Mouse (Mus musculus): ENCODE results near the gene Traf3.
A peak's percentile ranks its signal among the peaks of the same experiment; 100 is the strongest.

The Traf3 gene

GRCm38 (mm10) chr12:111211729-111212128 is 45.6 kb downstream of the Traf3 start:
- DNase-seq: no peak

GRCm38 (mm10) chr12:111218867-111219266 is 52.7 kb downstream of the Traf3 start:
- no peak for DNase-seq

GRCm38 (mm10) chr12:111225197-111225780 is 59.1 kb downstream of the Traf3 start:
- peak; percentile 14 for DNase-seq

GRCm38 (mm10) chr12:111227410-111227809 is 61.2 kb downstream of the Traf3 start:
- no peak for DNase-seq

DNA sequence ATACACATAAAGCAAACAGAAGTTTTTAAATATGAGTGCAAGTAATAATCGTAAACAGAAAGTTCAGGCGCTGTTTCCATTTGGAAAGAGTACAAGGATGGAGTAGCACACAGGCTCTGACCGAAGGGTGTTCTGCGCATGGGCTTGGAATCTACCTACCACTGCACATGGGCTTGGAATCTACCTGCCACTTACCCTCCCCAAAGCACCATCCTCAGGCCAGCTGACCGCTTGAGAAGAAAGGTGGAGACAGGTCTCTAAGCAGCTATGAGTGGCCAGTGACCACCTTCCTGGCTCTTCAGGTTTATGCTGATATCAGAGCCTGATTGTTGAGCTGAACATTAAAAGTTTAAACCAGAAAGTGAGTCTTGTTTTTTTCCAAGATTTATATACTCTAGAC is 62.3 kb downstream of the Traf3 start:
- DNase-seq: no peak

GRCm38 (mm10) chr12:111230793-111231192 is 64.6 kb downstream of the Traf3 start:
- no peak for DNase-seq

- no peak for DNase-seq
Observed at GRCm38 (mm10) chr12:111233798-111234197, 67.6 kb downstream of the Traf3 start.

DNA sequence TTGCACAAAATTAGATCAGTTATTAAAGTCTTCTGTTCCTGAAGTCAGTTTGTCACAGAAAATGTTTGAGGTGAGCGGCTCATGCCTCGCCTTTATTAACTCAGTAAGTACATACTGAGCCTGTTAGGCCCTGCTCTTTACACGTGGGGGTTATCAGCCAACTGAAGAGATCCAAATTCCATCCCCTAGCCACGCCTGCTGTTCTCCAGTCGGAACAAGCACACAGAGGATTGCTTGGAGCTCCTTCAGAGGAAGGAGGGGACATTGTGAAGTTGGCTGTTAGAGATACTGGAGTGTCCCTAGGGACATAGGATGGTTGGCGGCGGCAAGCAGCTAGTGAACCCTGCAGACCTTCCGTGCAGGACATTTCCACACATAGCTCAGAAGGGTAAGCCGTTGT is 68.2 kb downstream of the Traf3 start:
- no peak for DNase-seq

- DNase-seq: no peak
Observed at GRCm38 (mm10) chr12:111235631-111236030, 69.5 kb downstream of the Traf3 start.

GRCm38 (mm10) chr12:111237611-111238188 is 71.5 kb downstream of the Traf3 start:
- no peak for DNase-seq

DNA sequence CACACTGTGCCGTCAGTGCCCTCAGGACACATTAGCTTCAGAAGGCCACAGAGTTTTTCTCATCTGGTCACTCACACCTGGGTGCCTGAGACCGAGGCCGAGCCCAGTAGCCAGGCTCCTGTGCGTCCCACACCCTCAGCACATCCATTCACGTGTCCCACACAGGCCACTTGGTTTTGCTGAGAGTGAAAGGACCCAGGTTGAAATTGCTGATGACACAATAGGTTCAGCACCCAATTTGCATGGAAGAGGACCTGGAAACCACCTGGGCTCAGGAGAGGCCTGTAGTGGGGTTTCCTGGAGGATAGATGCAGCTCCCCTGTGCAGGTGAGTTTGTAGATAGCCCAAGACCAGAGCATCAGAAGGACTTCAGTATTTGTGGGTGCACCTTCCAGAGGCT is 72.2 kb downstream of the Traf3 start:
- DNase-seq: no peak

- DNase-seq: peak; percentile 66
Observed at GRCm38 (mm10) chr12:111238778-111239177, 72.6 kb downstream of the Traf3 start.

GRCm38 (mm10) chr12:111239930-111240329 is 73.8 kb downstream of the Traf3 start:
- DNase-seq: peak; percentile 15

DNA sequence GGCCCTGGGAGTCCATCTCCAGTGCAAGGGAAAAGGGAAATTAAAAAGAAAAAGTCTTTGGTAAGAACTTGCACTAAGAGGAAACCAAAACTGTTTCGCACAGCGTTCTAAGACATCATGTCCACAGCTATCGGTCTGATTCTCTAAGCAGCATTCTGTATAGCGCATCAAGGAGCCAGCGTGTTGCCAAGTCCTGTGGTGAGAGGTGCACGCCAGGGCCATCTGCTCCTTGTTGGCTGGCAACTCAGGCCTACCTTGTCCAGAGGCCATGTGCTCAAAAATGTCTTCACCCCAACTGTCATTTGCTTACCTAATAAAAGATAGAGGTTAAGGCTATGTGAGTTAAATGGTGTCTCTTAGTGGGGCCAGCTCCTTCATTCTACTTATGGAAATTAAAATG is 75.7 kb downstream of the Traf3 start:
- DNase-seq: no peak

GRCm38 (mm10) chr12:111242346-111242745 is 76.2 kb downstream of the Traf3 start:
- no peak for DNase-seq

DNA sequence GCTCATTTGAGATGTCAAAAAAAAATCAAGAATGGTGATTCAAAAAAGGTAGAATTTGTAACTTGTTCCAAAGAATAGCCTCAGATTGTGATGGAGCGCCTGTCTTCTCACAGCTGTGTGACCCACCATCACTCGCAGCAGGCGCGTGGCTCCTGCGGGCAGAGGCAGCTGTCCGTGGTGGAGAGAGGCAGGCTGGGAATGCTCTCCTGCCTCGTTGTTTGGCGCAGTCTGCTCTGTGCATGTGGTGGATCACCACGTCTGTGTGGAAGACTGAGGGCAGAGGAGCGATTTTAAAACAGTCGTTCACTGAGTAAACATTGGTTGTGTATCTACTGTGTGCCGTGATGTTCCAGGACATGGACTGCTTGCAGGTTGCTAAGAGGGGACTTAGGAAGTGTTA is 77.6 kb downstream of the Traf3 start:
- DNase-seq: no peak

- no peak for DNase-seq
Observed at GRCm38 (mm10) chr12:111245070-111245469, 78.9 kb downstream of the Traf3 start.

DNA sequence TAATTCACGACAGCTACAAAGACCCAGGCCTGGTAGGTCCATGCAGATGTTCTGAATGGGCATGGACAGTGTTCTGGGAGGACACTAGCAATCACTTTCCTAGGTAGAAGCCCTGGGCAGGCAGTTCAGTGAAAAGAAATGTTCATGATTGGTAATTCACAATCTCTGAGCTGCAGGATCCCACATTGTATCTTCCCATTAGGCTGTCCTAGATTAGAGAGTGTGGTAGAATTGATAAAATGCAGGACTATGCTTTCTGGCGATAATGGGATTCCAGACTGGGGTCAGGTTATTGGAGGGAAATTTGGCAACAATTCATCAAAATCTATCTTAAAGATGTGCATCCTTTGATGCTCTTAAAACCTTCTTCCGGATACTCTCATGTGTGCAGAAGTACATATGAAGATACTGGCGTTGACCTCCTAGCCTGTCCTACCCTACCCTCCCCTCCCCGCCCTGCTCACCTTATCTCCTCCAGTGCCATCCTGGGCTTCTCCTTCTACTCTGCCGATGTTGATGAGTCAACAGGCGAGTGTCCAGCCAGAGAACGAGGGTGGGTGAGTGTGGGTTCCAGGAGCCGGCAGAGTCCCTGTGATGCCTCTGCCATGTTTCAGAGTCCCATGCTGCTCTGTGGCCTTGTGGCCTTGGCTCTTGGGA is 80.8 kb downstream of the Traf3 start:
- DNase-seq: no peak

GRCm38 (mm10) chr12:111249095-111249494 is 82.9 kb downstream of the Traf3 start:
- DNase-seq: peak; percentile 24

- DNase-seq: no peak
Observed at GRCm38 (mm10) chr12:111250116-111250515, 83.9 kb downstream of the Traf3 start.

GRCm38 (mm10) chr12:111251227-111251626 is 85.1 kb downstream of the Traf3 start:
- DNase-seq: no peak

- DNase-seq: no peak
Observed at GRCm38 (mm10) chr12:111263650-111264049, 97.5 kb downstream of the Traf3 start.

DNA sequence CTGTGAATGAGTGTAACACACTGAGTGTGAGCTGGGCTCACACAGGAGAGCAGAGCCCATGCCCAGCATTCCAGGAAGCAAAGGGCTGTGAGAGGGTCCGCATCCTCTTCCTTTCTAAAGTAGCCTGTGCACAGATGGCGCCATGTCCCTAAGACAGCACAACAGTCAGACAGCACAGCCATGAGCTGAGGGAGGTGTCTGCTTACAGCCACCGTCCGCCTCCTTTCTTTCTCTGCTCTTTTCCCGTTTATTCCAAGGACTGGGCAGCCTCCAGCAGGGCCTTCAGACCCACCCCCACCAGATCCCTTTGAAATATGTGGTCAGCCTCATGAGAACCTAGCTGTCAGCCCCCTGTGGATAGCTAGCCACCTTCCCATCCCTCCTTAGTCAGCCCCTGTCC is 99.0 kb downstream of the Traf3 start:
- DNase-seq: no peak

GRCm38 (mm10) chr12:111266592-111266991 is 100.4 kb downstream of the Traf3 start:
- DNase-seq: no peak

All from kidney, postnatal 14 days (tissue).